Mouse (Mus musculus): ENCODE data around the gene Slc19a2. TPM values are rescaled to one million over a fixed set of nuclear protein-coding genes. Genes with fewer than 3 reads are reported as not detected.

Gene Slc19a2
- polyA plus RNA-seq, 1 experiment: 7.4 TPM

GRCm38 (mm10) chr1:164236078-164236477, 12.8 kb upstream of the Slc19a2 start:
- no peak overlapping the region for H3K27ac ChIP-seq (ENCODE audit: insufficient read depth, low read depth, low read length)
- WGBS: 74% methylated on average over 7 of the region's 7 CpGs
- H3K36me3 ChIP-seq (ENCODE audit: control insufficient read depth, insufficient read depth, low read length): no peaks in the 10 kb centered on the region
- no peak overlapping the region for H3K4me3 ChIP-seq (ENCODE audit: low read depth, low read length)
- TF ChIP-seq CTCF (IDR thresholded peaks at IDR 0.05; ENCODE audit: extremely low read depth, insufficient read length, insufficient replicate concordance, low read depth, low read length) (no peak), POLR2A (IDR thresholded peaks at IDR 0.05; ENCODE audit: low read depth, low read length) (no peak)
- no peaks in the 10 kb centered on the region for H3K4me1 ChIP-seq (ENCODE audit: control insufficient read depth, insufficient read depth, insufficient read length, low read length)
- no peaks in the 10 kb centered on the region for H3K27me3 ChIP-seq (ENCODE audit: control insufficient read depth, insufficient read depth, low read length)

GRCm38 (mm10) chr1:164241494-164241893, 7.4 kb upstream of the Slc19a2 start:
- no peaks in the 10 kb centered on the region for H3K27me3 ChIP-seq (ENCODE audit: control insufficient read depth, insufficient read depth, low read length)
- no peak overlapping the region for H3K4me3 ChIP-seq (ENCODE audit: low read depth, low read length)
- no peaks in the 10 kb centered on the region for H3K36me3 ChIP-seq (ENCODE audit: control insufficient read depth, insufficient read depth, low read length)
- TF ChIP-seq CTCF (IDR thresholded peaks at IDR 0.05; ENCODE audit: extremely low read depth, insufficient read length, insufficient replicate concordance, low read depth, low read length) (no peak), POLR2A (IDR thresholded peaks at IDR 0.05; ENCODE audit: low read depth, low read length) (no peak)
- WGBS: 76% methylated on average over 2 of the region's 2 CpGs
- H3K27ac ChIP-seq (ENCODE audit: insufficient read depth, low read depth, low read length): no peak overlapping the region
- H3K4me1 ChIP-seq (ENCODE audit: control insufficient read depth, insufficient read depth, insufficient read length, low read length): no peaks in the 10 kb centered on the region

DNA sequence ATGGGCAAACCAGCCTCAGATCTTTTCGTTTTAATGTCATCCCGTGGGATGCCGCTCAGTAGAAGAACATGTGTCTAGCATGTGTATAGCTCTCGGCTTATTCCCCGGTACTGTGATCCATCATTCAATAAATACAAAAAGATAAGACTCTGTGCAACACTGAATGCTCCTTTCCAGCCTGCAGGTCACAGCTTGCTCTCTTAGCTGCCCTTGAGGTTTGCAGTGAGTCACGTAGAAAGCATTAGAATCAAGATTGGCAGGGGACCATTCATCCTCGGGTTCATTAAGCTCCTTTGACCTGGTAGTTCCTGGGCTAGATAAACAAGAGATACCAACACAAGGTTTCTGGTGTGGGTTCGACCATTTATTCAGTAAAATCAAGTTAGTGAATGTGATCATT, 6.0 kb upstream of the Slc19a2 start:
- TF ChIP-seq CTCF (IDR thresholded peaks at IDR 0.05; ENCODE audit: extremely low read depth, insufficient read length, insufficient replicate concordance, low read depth, low read length) (no peak), POLR2A (IDR thresholded peaks at IDR 0.05; ENCODE audit: low read depth, low read length) (no peak)
- H3K4me1 ChIP-seq (ENCODE audit: control insufficient read depth, insufficient read depth, insufficient read length, low read length): peaks cover 2% of the 10 kb centered on the region; the same call in 1 of the 2 replicates
- WGBS: 62% methylated on average over 8 of the region's 8 CpGs

DNA sequence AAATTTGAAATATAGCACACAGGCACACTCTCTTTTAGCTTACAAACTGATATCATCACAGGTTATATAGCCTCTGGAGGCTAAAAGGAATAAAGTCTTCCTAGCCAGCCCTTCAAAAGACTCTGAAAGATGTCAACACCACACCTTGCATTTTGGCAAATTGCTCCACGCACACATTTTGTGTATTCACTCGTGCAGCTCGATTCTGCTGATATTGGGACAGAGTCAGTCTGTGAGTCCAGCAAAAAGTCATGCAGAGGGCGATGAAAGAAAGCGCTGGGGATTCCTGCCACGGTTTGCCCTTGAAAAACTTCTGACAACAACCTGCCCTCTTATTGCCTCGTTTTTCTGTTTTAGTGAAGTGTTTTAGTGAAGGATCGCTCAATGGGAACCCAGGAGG, 1.4 kb upstream of the Slc19a2 start:
- Histone ChIP-seq H3K4me3 (ENCODE audit: low read depth, low read length) (0 out of 2 replicates have a peak overlapping the region, but pooled peaks have one; percentile 44), H3K4me1 (ENCODE audit: control insufficient read depth, insufficient read depth, insufficient read length, low read length) (peaks cover 6% of the 10 kb centered on the region; the same call in 1 of the 2 replicates), H3K27me3 (ENCODE audit: control insufficient read depth, insufficient read depth, low read length) (no peaks in the 10 kb centered on the region), H3K27ac (ENCODE audit: insufficient read depth, low read depth, low read length) (peak overlapping the region; percentile 95; the same call in 1 of the 2 replicates), H3K36me3 (ENCODE audit: control insufficient read depth, insufficient read depth, low read length) (no peaks in the 10 kb centered on the region)
- TF ChIP-seq CTCF (IDR thresholded peaks at IDR 0.05; ENCODE audit: extremely low read depth, insufficient read length, insufficient replicate concordance, low read depth, low read length) (no peak), POLR2A (IDR thresholded peaks at IDR 0.05; ENCODE audit: low read depth, low read length) (no peak)
- 43% methylated on average over 8 of the region's 8 CpGs for WGBS

More for the DNA sequence above, 6.0 kb upstream of the Slc19a2 start:
- Histone ChIP-seq H3K4me3 (ENCODE audit: low read depth, low read length) (no peak overlapping the region), H3K27me3 (ENCODE audit: control insufficient read depth, insufficient read depth, low read length) (no peaks in the 10 kb centered on the region), H3K27ac (ENCODE audit: insufficient read depth, low read depth, low read length) (no peak overlapping the region), H3K36me3 (ENCODE audit: control insufficient read depth, insufficient read depth, low read length) (no peaks in the 10 kb centered on the region)

- 8% methylated on average over 10 of the region's 10 CpGs for WGBS
- Histone ChIP-seq H3K4me3 (ENCODE audit: low read depth, low read length) (peak overlapping the region; percentile 44), H3K27ac (ENCODE audit: insufficient read depth, low read depth, low read length) (peak overlapping the region; percentile 95), H3K4me1 (ENCODE audit: control insufficient read depth, insufficient read depth, insufficient read length, low read length) (peaks cover 8% of the 10 kb centered on the region; the same call in 1 of the 2 replicates), H3K36me3 (ENCODE audit: control insufficient read depth, insufficient read depth, low read length) (no peaks in the 10 kb centered on the region), H3K27me3 (ENCODE audit: control insufficient read depth, insufficient read depth, low read length) (no peaks in the 10 kb centered on the region)
- no peak for TF ChIP-seq POLR2A (IDR thresholded peaks at IDR 0.05; ENCODE audit: low read depth, low read length)
- no peak for TF ChIP-seq CTCF (IDR thresholded peaks at IDR 0.05; ENCODE audit: extremely low read depth, insufficient read length, insufficient replicate concordance, low read depth, low read length)
Observed at GRCm38 (mm10) chr1:164247971-164248370, 875 bp upstream of the Slc19a2 start.

DNA sequence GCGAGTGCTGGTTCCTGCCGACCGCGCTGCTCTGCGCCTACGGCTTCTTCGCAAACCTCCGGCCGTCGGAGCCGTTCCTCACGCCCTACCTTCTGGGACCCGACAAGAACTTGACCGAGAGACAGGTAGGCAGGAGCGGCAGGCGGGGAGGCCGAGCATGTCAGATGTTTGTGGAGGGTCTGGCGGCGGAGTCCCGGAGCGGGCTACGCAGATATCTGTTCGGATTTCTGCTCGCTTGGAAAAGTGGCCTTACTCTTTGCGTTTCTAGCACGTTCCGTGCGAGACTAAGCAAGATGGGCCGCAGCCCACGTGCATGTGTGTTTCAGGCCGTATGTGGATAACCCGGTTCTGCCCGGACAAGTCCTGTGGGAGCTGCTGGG, 476 bp downstream of the Slc19a2 start:
- TF ChIP-seq POLR2A (IDR thresholded peaks at IDR 0.05; ENCODE audit: low read depth, low read length) (no peak), CTCF (IDR thresholded peaks at IDR 0.05; ENCODE audit: extremely low read depth, insufficient read length, insufficient replicate concordance, low read depth, low read length) (no peak)
- peak overlapping the region; percentile 18; the same call in 1 of the 2 replicates for H3K27ac ChIP-seq (ENCODE audit: insufficient read depth, low read depth, low read length)
- no peaks in the 10 kb centered on the region for H3K36me3 ChIP-seq (ENCODE audit: control insufficient read depth, insufficient read depth, low read length)
- peaks cover 8% of the 10 kb centered on the region; the same call in 1 of the 2 replicates for H3K4me1 ChIP-seq (ENCODE audit: control insufficient read depth, insufficient read depth, insufficient read length, low read length)
- H3K4me3 ChIP-seq (ENCODE audit: low read depth, low read length): peak overlapping the region; percentile 84
- no peaks in the 10 kb centered on the region for H3K27me3 ChIP-seq (ENCODE audit: control insufficient read depth, insufficient read depth, low read length)
- under 1% methylated on average over 33 of the region's 33 CpGs for WGBS

DNA sequence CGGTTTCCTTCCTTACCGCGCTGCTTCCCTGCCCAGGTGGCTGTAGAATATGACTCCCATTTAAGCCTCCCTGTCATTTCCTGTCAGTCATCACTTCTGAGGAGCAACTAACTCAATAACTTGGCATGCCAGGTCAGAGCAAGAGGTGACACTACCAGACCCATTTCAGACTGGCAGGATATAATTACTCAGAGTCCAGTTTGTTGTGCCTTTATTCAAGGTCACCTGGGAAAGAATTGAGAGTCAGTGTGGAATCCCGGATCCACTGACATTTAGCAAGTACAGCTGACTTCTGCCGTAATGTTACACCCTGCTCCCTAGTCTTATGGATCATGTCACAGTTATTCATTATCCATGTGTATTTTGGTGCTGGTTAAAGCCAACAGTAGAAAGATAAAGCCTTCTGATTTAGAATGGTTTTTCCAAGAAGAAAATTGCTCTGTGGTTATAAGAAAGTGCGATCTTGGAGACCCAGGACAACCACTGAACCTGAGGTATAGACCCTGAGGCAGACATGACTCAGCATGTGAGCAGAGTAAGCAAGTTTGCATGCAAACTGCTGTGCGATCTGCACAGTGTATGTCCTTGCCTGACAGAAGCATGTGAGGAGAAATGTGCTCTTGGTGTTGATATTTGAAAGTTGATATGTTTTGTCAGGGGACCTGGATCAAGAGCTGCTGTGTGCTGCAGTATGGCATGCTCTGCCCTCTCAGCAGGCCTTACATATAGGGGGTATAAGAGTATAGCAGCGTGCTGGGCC, 1.7 kb downstream of the Slc19a2 start:
- Histone ChIP-seq H3K4me1 (ENCODE audit: control insufficient read depth, insufficient read depth, insufficient read length, low read length) (peaks cover 8% of the 10 kb centered on the region; the same call in 1 of the 2 replicates), H3K27ac (ENCODE audit: insufficient read depth, low read depth, low read length) (0 out of 2 replicates have a peak overlapping the region, but pooled peaks have one; percentile 13), H3K36me3 (ENCODE audit: control insufficient read depth, insufficient read depth, low read length) (no peaks in the 10 kb centered on the region), H3K4me3 (ENCODE audit: low read depth, low read length) (peak overlapping the region; percentile 1; the same call in 1 of the 2 replicates), H3K27me3 (ENCODE audit: control insufficient read depth, insufficient read depth, low read length) (no peaks in the 10 kb centered on the region)
- TF ChIP-seq CTCF (IDR thresholded peaks at IDR 0.05; ENCODE audit: extremely low read depth, insufficient read length, insufficient replicate concordance, low read depth, low read length): no peak
- TF ChIP-seq POLR2A (IDR thresholded peaks at IDR 0.05; ENCODE audit: low read depth, low read length): no peak
- WGBS: 22% methylated on average over 8 of the region's 8 CpGs
